Mouse (Mus musculus): ENCODE measurements around the gene Kitl. TPM values are rescaled to one million over a fixed set of nuclear protein-coding genes. Genes with fewer than 3 reads are reported as not detected.
A peak's percentile ranks its signal among the peaks of the same experiment; 100 is the strongest.

Gene Kitl
- total and polyA plus RNA-seq, 2 experiments, result 2.4 to 2.5 TPM

- Histone ChIP-seq H3K9ac (ENCODE audit: low read depth, low read length) (no peak overlapping the region), H3K36me3 (ENCODE audit: control insufficient read depth, insufficient read depth, low read length) (no peaks in the 10 kb centered on the region), H3K4me3 (ENCODE audit: insufficient read depth, low read depth, low read length) (no peak overlapping the region), H3K27ac (replicated peaks; ENCODE audit: insufficient read depth, low read depth, low read length) (no peak overlapping the region), H3K27me3 (ENCODE audit: control insufficient read depth, insufficient read depth, low read length) (no peaks in the 10 kb centered on the region), H3K4me1 (ENCODE audit: control insufficient read depth, insufficient read depth, low read length) (no peaks in the 10 kb centered on the region), H3K79me2 (ENCODE audit: control insufficient read depth, insufficient read depth, low read length) (no peaks in the 10 kb centered on the region)
- peak; percentile 7 for DNase-seq (ENCODE audit: extremely low read depth, low read depth, low spot score)
- TF ChIP-seq POLR2A (IDR thresholded peaks at IDR 0.05; ENCODE audit: extremely low read depth, insufficient read depth, low read length), result no peak
Measured at GRCm38 (mm10) chr10:99989758-99990157, 25.7 kb upstream of the Kitl start.

GRCm38 (mm10) chr10:99992121-99992520, 23.3 kb upstream of the Kitl start:
- TF ChIP-seq POLR2A (IDR thresholded peaks at IDR 0.05; ENCODE audit: extremely low read depth, insufficient read depth, low read length) (no peak), CTCF (IDR thresholded peaks at IDR 0.05; ENCODE audit: low read depth, low read length) (no peak)
- Histone ChIP-seq H3K4me1 (ENCODE audit: control insufficient read depth, insufficient read depth, low read length) (no peaks in the 10 kb centered on the region), H3K27me3 (ENCODE audit: control insufficient read depth, insufficient read depth, low read length) (no peaks in the 10 kb centered on the region), H3K4me3 (ENCODE audit: insufficient read depth, low read depth, low read length) (no peak overlapping the region), H3K27ac (replicated peaks; ENCODE audit: insufficient read depth, low read depth, low read length) (no peak overlapping the region), H3K36me3 (ENCODE audit: control insufficient read depth, insufficient read depth, low read length) (no peaks in the 10 kb centered on the region), H3K79me2 (ENCODE audit: control insufficient read depth, insufficient read depth, low read length) (no peaks in the 10 kb centered on the region), H3K9ac (ENCODE audit: low read depth, low read length) (no peak overlapping the region)
- 46% methylated on average over 9 of the region's 9 CpGs for WGBS
- no peak for DNase-seq (ENCODE audit: extremely low read depth, low read depth, low spot score)

- TF ChIP-seq POLR2A (IDR thresholded peaks at IDR 0.05; ENCODE audit: extremely low read depth, insufficient read depth, low read length), result no peak
- no peak for TF ChIP-seq CTCF (IDR thresholded peaks at IDR 0.05; ENCODE audit: low read depth, low read length)
- Histone ChIP-seq H3K9ac (ENCODE audit: low read depth, low read length) (no peak overlapping the region), H3K27ac (replicated peaks; ENCODE audit: insufficient read depth, low read depth, low read length) (no peak overlapping the region), H3K79me2 (ENCODE audit: control insufficient read depth, insufficient read depth, low read length) (no peaks in the 10 kb centered on the region), H3K36me3 (ENCODE audit: control insufficient read depth, insufficient read depth, low read length) (no peaks in the 10 kb centered on the region), H3K27me3 (ENCODE audit: control insufficient read depth, insufficient read depth, low read length) (no peaks in the 10 kb centered on the region), H3K4me1 (ENCODE audit: control insufficient read depth, insufficient read depth, low read length) (no peaks in the 10 kb centered on the region), H3K4me3 (ENCODE audit: insufficient read depth, low read depth, low read length) (no peak overlapping the region)
- WGBS, result 57% methylated on average over 4 of the region's 4 CpGs
- DNase-seq (ENCODE audit: extremely low read depth, low read depth, low spot score), result no peak
Measured at GRCm38 (mm10) chr10:100001452-100001851, 14.0 kb upstream of the Kitl start.

- Histone ChIP-seq H3K27me3 (ENCODE audit: control insufficient read depth, insufficient read depth, low read length) (no peaks in the 10 kb centered on the region), H3K9ac (ENCODE audit: low read depth, low read length) (no peak overlapping the region), H3K27ac (replicated peaks; ENCODE audit: insufficient read depth, low read depth, low read length) (no peak overlapping the region), H3K4me3 (ENCODE audit: insufficient read depth, low read depth, low read length) (no peak overlapping the region), H3K79me2 (ENCODE audit: control insufficient read depth, insufficient read depth, low read length) (no peaks in the 10 kb centered on the region), H3K36me3 (ENCODE audit: control insufficient read depth, insufficient read depth, low read length) (no peaks in the 10 kb centered on the region), H3K4me1 (ENCODE audit: control insufficient read depth, insufficient read depth, low read length) (no peaks in the 10 kb centered on the region)
- WGBS, result 94% methylated on average over 4 of the region's 4 CpGs
- TF ChIP-seq CTCF (IDR thresholded peaks at IDR 0.05; ENCODE audit: low read depth, low read length), result no peak
- TF ChIP-seq POLR2A (IDR thresholded peaks at IDR 0.05; ENCODE audit: extremely low read depth, insufficient read depth, low read length), result no peak
- no peak for DNase-seq (ENCODE audit: extremely low read depth, low read depth, low spot score)
Measured at GRCm38 (mm10) chr10:100003797-100004196, 11.6 kb upstream of the Kitl start.

- no peak overlapping the region for H3K9ac ChIP-seq (ENCODE audit: low read depth, low read length)
- no peaks in the 10 kb centered on the region for H3K27me3 ChIP-seq (ENCODE audit: control insufficient read depth, insufficient read depth, low read length)
- DNase-seq (ENCODE audit: extremely low read depth, low read depth, low spot score), result no peak
- no peaks in the 10 kb centered on the region for H3K4me1 ChIP-seq (ENCODE audit: control insufficient read depth, insufficient read depth, low read length)
- H3K4me3 ChIP-seq (ENCODE audit: insufficient read depth, low read depth, low read length), result no peak overlapping the region
- no peaks in the 10 kb centered on the region for H3K79me2 ChIP-seq (ENCODE audit: control insufficient read depth, insufficient read depth, low read length)
- no peak for TF ChIP-seq CTCF (IDR thresholded peaks at IDR 0.05; ENCODE audit: low read depth, low read length)
- TF ChIP-seq POLR2A (IDR thresholded peaks at IDR 0.05; ENCODE audit: extremely low read depth, insufficient read depth, low read length), result no peak
- WGBS, result 91% methylated on average over 6 of the region's 6 CpGs
- no peaks in the 10 kb centered on the region for H3K36me3 ChIP-seq (ENCODE audit: control insufficient read depth, insufficient read depth, low read length)
- no peak overlapping the region for H3K27ac ChIP-seq (replicated peaks; ENCODE audit: insufficient read depth, low read depth, low read length)
Measured at GRCm38 (mm10) chr10:100009681-100010080, 5.7 kb upstream of the Kitl start.

GRCm38 (mm10) chr10:100010291-100010690, 5.1 kb upstream of the Kitl start:
- no peak for DNase-seq (ENCODE audit: extremely low read depth, low read depth, low spot score)
- H3K27ac ChIP-seq (replicated peaks; ENCODE audit: insufficient read depth, low read depth, low read length), result no peak overlapping the region

More at GRCm38 (mm10) chr10:100010291-100010690, 5.1 kb upstream of the Kitl start:
- Histone ChIP-seq H3K36me3 (ENCODE audit: control insufficient read depth, insufficient read depth, low read length) (no peaks in the 10 kb centered on the region), H3K9ac (ENCODE audit: low read depth, low read length) (no peak overlapping the region), H3K4me3 (ENCODE audit: insufficient read depth, low read depth, low read length) (no peak overlapping the region), H3K27me3 (ENCODE audit: control insufficient read depth, insufficient read depth, low read length) (no peaks in the 10 kb centered on the region), H3K79me2 (ENCODE audit: control insufficient read depth, insufficient read depth, low read length) (no peaks in the 10 kb centered on the region), H3K4me1 (ENCODE audit: control insufficient read depth, insufficient read depth, low read length) (peaks cover 1% of the 10 kb centered on the region; the same call in 1 of the 2 replicates)
- TF ChIP-seq CTCF (IDR thresholded peaks at IDR 0.05; ENCODE audit: low read depth, low read length) (no peak), POLR2A (IDR thresholded peaks at IDR 0.05; ENCODE audit: extremely low read depth, insufficient read depth, low read length) (no peak)
- 78% methylated on average over 9 of the region's 9 CpGs for WGBS
